Mouse (Mus musculus) forebrain, postnatal 0 days (tissue): ENCODE data around the gene Slc25a25. TPM values are rescaled to one million over a fixed set of nuclear protein-coding genes. Genes with fewer than 3 reads are reported as not detected.
"Not testable (repeated sequence)": the region's sequence is repeated elsewhere in the genome, so short reads cannot be mapped to it uniquely, and the experiment has no call there.

Experiments
- ATAC-seq: fragments of 200-750 bp; cut with Nextera tagmentation; 2 replicates; pipeline ENCODE4 v1.8.0; 2017; ENCODE audit warnings: mild to moderate bottlenecking, moderate library complexity
- DNase-seq: peaks from one replicate; pipeline ENCODE4 v3.0.0-alpha.2; 2015
- H3K27ac ChIP-seq: fragments of 300-500 bp; sonication (generic); 2 replicates; pipeline ENCODE4 v1.5.1; 2014; ENCODE audit warnings: low read depth, mild to moderate bottlenecking, antibody characterized with exemption, low read length, moderate library complexity, mixed read lengths
- H3K27me3 ChIP-seq: fragments of 300-500 bp; sonication (generic); 2 replicates; pipeline ENCODE4 v1.6.1; 2014; ENCODE audit warnings: mild to moderate bottlenecking, low read length, mixed read lengths; ENCODE audit not compliant: insufficient read depth
- H3K36me3 ChIP-seq: fragments of 300-500 bp; sonication (generic); 2 replicates; pipeline ENCODE4 v1.6.1; 2014; ENCODE audit warnings: mild to moderate bottlenecking, moderate library complexity; ENCODE audit not compliant: insufficient read depth
- H3K4me1 ChIP-seq: fragments of 300-500 bp; sonication (generic); 2 replicates; pipeline ENCODE4 v1.6.1; 2014; ENCODE audit warnings: antibody characterized with exemption; ENCODE audit not compliant: insufficient read depth
- H3K4me2 ChIP-seq: fragments of 300-500 bp; sonication (generic); 2 replicates; pipeline ENCODE4 v1.6.1; 2014; ENCODE audit warnings: low read depth, mild to moderate bottlenecking, moderate library complexity
- H3K4me3 ChIP-seq: fragments of 300-500 bp; sonication (generic); 2 replicates; pipeline ENCODE4 v1.5.1; 2014; ENCODE audit warnings: low read depth, low read length, mixed read lengths
- H3K9ac ChIP-seq: fragments of 300-500 bp; sonication (generic); 2 replicates; pipeline ENCODE4 v1.6.1; 2014; ENCODE audit warnings: mild to moderate bottlenecking
- H3K9me3 ChIP-seq: fragments of 300-500 bp; sonication (generic); 2 replicates; pipeline ENCODE4 v1.6.1; 2016; ENCODE audit warnings: low read length
- CTCF ChIP-seq: sonication (generic); IDR thresholded peaks from 2 replicates; pipeline ENCODE4 v1.5.1; 2016; ENCODE audit warnings: antibody characterized with exemption, control low read depth, low read depth
- WGBS: fragments of 180-500 bp; shearing (Covaris S2); extraction: QIAGEN DNeasy Blood & Tissue Kit; methylation state at CpG from one replicate; pipeline ENCODE4 v1.1.7; 2014; 5-methylcytosine and 5-hydroxymethylcytosine counted together
- polyA plus RNA-seq: library from polyadenylated mRNA; unstranded; fragments of >200 nt; fragmentation: Nextera tagmentation; extraction: Ambion mirVana; gene quantifications from 2 replicates; pipeline ENCODE4 v1.2.1, GENCODE M21; 2015
- total RNA-seq: library from RNA; depleted of rRNA; stranded (reverse); fragments of >200 nt; gene quantifications from 2 replicates; pipeline ENCODE4 v1.2.3, GENCODE M21; 2014

Gene Slc25a25
- total and polyA plus RNA-seq, 2 experiments from 2014 or later, result 40.9 to 62.5 TPM

DNA sequence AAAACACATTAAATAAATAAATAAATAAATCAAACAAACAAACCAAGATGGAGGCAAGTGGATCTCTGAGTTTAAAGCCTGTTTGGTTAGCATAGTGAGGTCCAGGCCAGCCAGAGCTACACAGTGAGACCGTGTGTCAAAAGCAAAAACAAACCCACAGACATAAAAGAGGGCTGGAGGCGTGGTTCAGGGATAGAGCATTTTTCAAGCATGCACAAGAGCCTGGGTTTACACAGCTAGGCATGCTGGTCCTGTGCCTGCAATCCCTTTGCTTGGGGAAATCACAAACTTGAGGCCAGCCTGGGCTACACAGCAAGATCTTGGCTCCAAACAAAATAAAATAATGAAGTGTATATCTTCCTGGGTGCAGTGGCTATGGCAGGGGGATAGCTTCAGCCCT lies 41.4 kb upstream of the Slc25a25 start:
- Histone ChIP-seq H3K27ac (no peak overlapping the region), H3K36me3 (no peaks in the 10 kb centered on the region), H3K9me3 (no peaks in the 10 kb centered on the region), H3K4me1 (no peaks in the 10 kb centered on the region), H3K4me3 (no peak overlapping the region), H3K27me3 (no peaks in the 10 kb centered on the region), H3K9ac (no peak overlapping the region), H3K4me2 (no peak overlapping the region)
- DNase-seq, result no peak
- no peak for TF ChIP-seq CTCF
- WGBS, result 51% methylated on average over 2 of the region's 2 CpGs
- no peak for ATAC-seq

- H3K27ac ChIP-seq, H3K9me3 ChIP-seq, H3K4me1 ChIP-seq, H3K27me3 ChIP-seq, H3K36me3 ChIP-seq, DNase-seq, H3K4me3 ChIP-seq, ATAC-seq, H3K9ac ChIP-seq, H3K4me2 ChIP-seq: not testable (repeated sequence)
Observed at GRCm38 (mm10) chr2:32490730-32491129, 39.5 kb upstream of the Slc25a25 start.

GRCm38 (mm10) chr2:32488679-32489078 lies 37.4 kb upstream of the Slc25a25 start:
- H3K27ac ChIP-seq, result 0 out of 2 replicates have a peak overlapping the region, but pooled peaks have one; percentile 9
- peak; percentile 86 for TF ChIP-seq CTCF
- peak; percentile 92 for DNase-seq

DNA sequence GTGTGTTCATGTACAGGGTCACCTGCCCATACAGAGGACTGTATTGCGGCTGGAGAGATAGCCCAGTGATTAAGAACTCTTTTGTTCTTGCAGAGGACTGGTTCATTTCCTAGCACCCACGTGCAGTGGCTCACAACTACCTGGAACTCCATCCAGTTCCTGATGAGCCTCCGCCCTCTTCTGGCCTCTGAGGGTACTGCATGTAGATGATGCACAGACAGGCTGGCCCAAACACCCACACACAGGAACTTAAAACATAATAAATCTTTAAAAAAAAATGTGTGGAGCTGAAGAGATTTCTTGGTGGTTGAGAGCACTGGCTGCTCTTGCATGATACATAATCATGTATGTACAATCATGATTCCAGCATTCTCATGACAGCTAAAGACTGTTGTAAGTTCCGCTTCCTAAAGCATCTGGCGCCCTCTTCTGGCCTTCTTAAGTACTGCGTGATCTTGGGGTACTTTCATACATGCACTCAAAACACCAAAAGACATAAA lies 35.9 kb upstream of the Slc25a25 start:
- no peak overlapping the region for H3K9ac ChIP-seq
- H3K36me3 ChIP-seq, result no peaks in the 10 kb centered on the region
- no peaks in the 10 kb centered on the region for H3K9me3 ChIP-seq
- H3K4me3 ChIP-seq, result no peak overlapping the region
- DNase-seq, result peak; percentile 92
- H3K27me3 ChIP-seq, result no peaks in the 10 kb centered on the region
- peak; percentile 84 for ATAC-seq
- no peak overlapping the region for H3K4me2 ChIP-seq
- TF ChIP-seq CTCF, result peak; percentile 87
- no peak overlapping the region for H3K27ac ChIP-seq
- no peaks in the 10 kb centered on the region for H3K4me1 ChIP-seq
- 4% methylated on average over 6 of the region's 6 CpGs for WGBS

More at GRCm38 (mm10) chr2:32488679-32489078, 37.4 kb upstream of the Slc25a25 start:
- no peaks in the 10 kb centered on the region for H3K27me3 ChIP-seq
- H3K36me3 ChIP-seq, result no peaks in the 10 kb centered on the region
- ATAC-seq, result peak; percentile 66
- no peaks in the 10 kb centered on the region for H3K4me1 ChIP-seq
- WGBS, result 1% methylated on average over 5 of the region's 5 CpGs
- no peak overlapping the region for H3K4me3 ChIP-seq
- H3K9me3 ChIP-seq, result no peaks in the 10 kb centered on the region
- H3K4me2 ChIP-seq, result no peak overlapping the region
- no peak overlapping the region for H3K9ac ChIP-seq

GRCm38 (mm10) chr2:32486155-32486554 lies 34.9 kb upstream of the Slc25a25 start:
- WGBS, result 93% methylated on average over 9 of the region's 9 CpGs
- no peak overlapping the region for H3K4me2 ChIP-seq
- no peaks in the 10 kb centered on the region for H3K4me1 ChIP-seq
- TF ChIP-seq CTCF, result no peak
- H3K9ac ChIP-seq, result no peak overlapping the region
- H3K27me3 ChIP-seq, result no peaks in the 10 kb centered on the region
- no peaks in the 10 kb centered on the region for H3K9me3 ChIP-seq
- H3K4me3 ChIP-seq, result no peak overlapping the region
- DNase-seq (no peak), ATAC-seq (no peak)
- no peaks in the 10 kb centered on the region for H3K36me3 ChIP-seq
- no peak overlapping the region for H3K27ac ChIP-seq

GRCm38 (mm10) chr2:32485751-32486150 lies 34.5 kb upstream of the Slc25a25 start:
- DNase-seq (no peak), ATAC-seq (no peak)
- no peak overlapping the region for H3K4me2 ChIP-seq
- no peaks in the 10 kb centered on the region for H3K27me3 ChIP-seq
- H3K9ac ChIP-seq, result no peak overlapping the region
- no peak overlapping the region for H3K4me3 ChIP-seq
- H3K9me3 ChIP-seq, result no peaks in the 10 kb centered on the region
- H3K4me1 ChIP-seq, result no peaks in the 10 kb centered on the region
- no peak overlapping the region for H3K27ac ChIP-seq
- H3K36me3 ChIP-seq, result no peaks in the 10 kb centered on the region
- no peak for TF ChIP-seq CTCF
- WGBS, result 90% methylated on average over 4 of the region's 4 CpGs

- Histone ChIP-seq H3K27me3 (no peaks in the 10 kb centered on the region), H3K4me2 (no peak overlapping the region), H3K9me3 (no peaks in the 10 kb centered on the region), H3K36me3 (no peaks in the 10 kb centered on the region), H3K9ac (no peak overlapping the region), H3K4me3 (no peak overlapping the region), H3K4me1 (no peaks in the 10 kb centered on the region), H3K27ac (no peak overlapping the region)
- WGBS, result 92% methylated on average over 6 of the region's 6 CpGs
- TF ChIP-seq CTCF, result no peak
- ATAC-seq (no peak), DNase-seq (no peak)
Observed at GRCm38 (mm10) chr2:32484933-32485332, 33.7 kb upstream of the Slc25a25 start.
